Mouse (Mus musculus): ENCODE data around the gene Git2.

GRCm38 (mm10) chr5:114804335-114804734 is 29.0 kb upstream of the Git2 start:
- TF ChIP-seq CTCF (IDR thresholded peaks at IDR 0.05), result no peak
- no peak for TF ChIP-seq EP300 (IDR thresholded peaks at IDR 0.05)
